Mouse (Mus musculus): ENCODE measurements around the gene Clcf1. TPM values are rescaled to one million over a fixed set of nuclear protein-coding genes. Genes with fewer than 3 reads are reported as not detected.
A peak's percentile ranks its signal among the peaks of the same experiment; 100 is the strongest.
"Not testable (repeated sequence)": the region's sequence is repeated elsewhere in the genome, so short reads cannot be mapped to it uniquely, and the experiment has no call there.

Clcf1 gene
- total RNA-seq, 2 experiments from 2014 or later, result 0.38 to 0.57 TPM

- no peak for DNase-seq (ENCODE audit: low spot score in 2 of 2)
Measured at GRCm38 (mm10) chr19:4247010-4247409, 33.0 kb downstream of the Clcf1 start.

GRCm38 (mm10) chr19:4248683-4249082 is 34.6 kb downstream of the Clcf1 start:
- DNase-seq (ENCODE audit: low spot score in 2 of 2), result not testable (repeated sequence)

- no peak for DNase-seq (ENCODE audit: low spot score in 2 of 2)
Measured at GRCm38 (mm10) chr19:4254230-4254629, 40.2 kb downstream of the Clcf1 start.

- DNase-seq (ENCODE audit: low spot score in 2 of 2), result no peak
Measured at GRCm38 (mm10) chr19:4255583-4256162, 41.6 kb downstream of the Clcf1 start.

GRCm38 (mm10) chr19:4257216-4257896 is 43.3 kb downstream of the Clcf1 start:
- DNase-seq (ENCODE audit: low spot score in 2 of 2), result peak; percentile 89 to 98

GRCm38 (mm10) chr19:4257897-4258252 is 43.8 kb downstream of the Clcf1 start:
- DNase-seq (ENCODE audit: low spot score in 2 of 2), result no peak

GRCm38 (mm10) chr19:4261038-4261698 is 47.1 kb downstream of the Clcf1 start:
- no peak for DNase-seq (ENCODE audit: low spot score in 2 of 2)

GRCm38 (mm10) chr19:4262756-4263155 is 48.7 kb downstream of the Clcf1 start:
- no peak for DNase-seq (ENCODE audit: low spot score in 2 of 2)

- DNase-seq (ENCODE audit: low spot score in 2 of 2), result no peak
Measured at GRCm38 (mm10) chr19:4263702-4264101, 49.7 kb downstream of the Clcf1 start.

- DNase-seq (ENCODE audit: low spot score in 2 of 2), result no peak
Measured at GRCm38 (mm10) chr19:4264171-4264780, 50.2 kb downstream of the Clcf1 start.

GRCm38 (mm10) chr19:4265956-4266355 is 51.9 kb downstream of the Clcf1 start:
- DNase-seq (ENCODE audit: low spot score in 2 of 2), result no peak

- DNase-seq (ENCODE audit: low spot score in 2 of 2), result peak; percentile 57 to 73
Measured at GRCm38 (mm10) chr19:4268566-4269361, 54.7 kb downstream of the Clcf1 start, which contains the start of gene Ssh3. TSS of gene Ssh3 (minus strand) at chr19:4269180.

GRCm38 (mm10) chr19:4270187-4270586 is 56.1 kb downstream of the Clcf1 start:
- no peak for DNase-seq (ENCODE audit: low spot score in 2 of 2)

GRCm38 (mm10) chr19:4270972-4271371 is 56.9 kb downstream of the Clcf1 start:
- DNase-seq (ENCODE audit: low spot score in 2 of 2), result no peak

Small RNAs within 50 kb of the gene (microRNA-seq; reads per million reads assigned to microRNA genes)
- gene Gm26115, result 0 reads per million in 2 experiments
- gene Mir6985, result 5.3 to 5.7 reads per million in 2 experiments

Other genes with a start within 250 kb of the Clcf1 start
- gene Aldh3b2, start 241.9 kb upstream of the Clcf1 start, total RNA-seq (2021), result under 1 TPM; 0.53 to 0.99 TPM
- gene Acy3, start 227.7 kb upstream of the Clcf1 start, total RNA-seq (2021), result 1 to 10 TPM; 2.1 to 2.6 TPM
- gene Tbx10, start 221.5 kb upstream of the Clcf1 start, total RNA-seq (2021), result not detected
- gene Nudt8, start 213.7 kb upstream of the Clcf1 start, total RNA-seq (2021), result 10 to 100 TPM in 1 of 2 experiments, 1 to 10 TPM in 1; 9.5 to 10.1 TPM
- gene Gm49405, start 213.6 kb upstream of the Clcf1 start, total RNA-seq (2021), result 1 to 10 TPM in 1 of 2 experiments, under 1 TPM in 1; 0.97 to 1.3 TPM
- 1 to 10 TPM; 2.9 to 3.2 TPM for gene Doc2g, start 210.9 kb upstream of the Clcf1 start, total RNA-seq (2021)
- 100 to 1,000 TPM; 257 TPM for gene Ndufv1, start 201.4 kb upstream of the Clcf1 start, total RNA-seq (2021)
- gene Gstp1, start 176.3 kb upstream of the Clcf1 start, total RNA-seq (2021), result 100 to 1,000 TPM; 455 to 471 TPM
- 10 to 100 TPM; 44.0 to 76.5 TPM for gene Gstp2, start 168.2 kb upstream of the Clcf1 start, total RNA-seq (2021)
- gene Gstp3, start 154.7 kb upstream of the Clcf1 start, total RNA-seq (2021), result not detected
- not detected for gene Cabp2, start 132.7 kb upstream of the Clcf1 start, total RNA-seq (2021)
- 10 to 100 TPM; 36.2 to 38.7 TPM for gene Cdk2ap2, start 117.1 kb upstream of the Clcf1 start, total RNA-seq (2021)
- 100 to 1,000 TPM; 174 to 181 TPM for gene Pitpnm1, start 114.2 kb upstream of the Clcf1 start, total RNA-seq (2021)
- gene Aip, start 88.4 kb upstream of the Clcf1 start, total RNA-seq (2021), result 100 to 1,000 TPM; 121 to 140 TPM
- gene Gpr152, start 74.5 kb upstream of the Clcf1 start, total RNA-seq (2021), result not detected
- under 1 TPM; 0.22 to 0.30 TPM for gene Cabp4, start 70.2 kb upstream of the Clcf1 start, total RNA-seq (2021)
- 10 to 100 TPM; 77.0 to 97.3 TPM for gene Coro1b, start 65.6 kb upstream of the Clcf1 start, total RNA-seq (2021)
- 1 to 10 TPM; 1.6 to 2.5 TPM for gene Ptprcap, start 60.6 kb upstream of the Clcf1 start, total RNA-seq (2021)
- 10 to 100 TPM; 32.7 to 38.3 TPM for gene Rps6kb2, start 50.9 kb upstream of the Clcf1 start, total RNA-seq (2021)
- 1 to 10 TPM; 6.3 to 7.1 TPM for gene Carns1, start 38.8 kb upstream of the Clcf1 start, total RNA-seq (2021)
- 1 to 10 TPM in 1 of 2 experiments, under 1 TPM in 1; 0.52 to 1.0 TPM for gene Tbc1d10c, start 23.0 kb upstream of the Clcf1 start, total RNA-seq (2021)
- 100 to 1,000 TPM; 268 TPM for gene Ppp1ca, start 22.2 kb upstream of the Clcf1 start, total RNA-seq (2021)
- 1 to 10 TPM; 7.9 to 9.6 TPM for gene Rad9a, start 12.6 kb upstream of the Clcf1 start, total RNA-seq (2021)
- gene AC109138.7, start 119 bp downstream of the Clcf1 start, total RNA-seq (2021), result not detected
- 10 to 100 TPM; 14.4 to 16.5 TPM for gene Pold4, start 17.7 kb downstream of the Clcf1 start, total RNA-seq (2021)
- 10 to 100 TPM; 49.5 to 49.6 TPM for gene Ssh3, start 54.9 kb downstream of the Clcf1 start, total RNA-seq (2021)
- gene Ankrd13d, start 68.9 kb downstream of the Clcf1 start, total RNA-seq (2021), result 10 to 100 TPM; 58.5 to 59.2 TPM
- gene Grk2, start 92.0 kb downstream of the Clcf1 start, total RNA-seq (2021), result 100 to 1,000 TPM; 184 to 192 TPM
- gene Kdm2a, start 184.0 kb downstream of the Clcf1 start, total RNA-seq (2021), result 10 to 100 TPM; 74.2 to 88.4 TPM
- 1 to 10 TPM; 1.0 to 1.2 TPM for gene Rhod, start 225.2 kb downstream of the Clcf1 start, total RNA-seq (2021)

Data from layer of hippocampus, adult 18-20 months (tissue).